Mouse (Mus musculus): ENCODE data around the gene Prss35. TPM values are rescaled to one million over a fixed set of nuclear protein-coding genes. Genes with fewer than 3 reads are reported as not detected.
A peak's percentile ranks its signal among the peaks of the same experiment; 100 is the strongest.

Prss35 gene
- polyA plus RNA-seq, 1 experiment from 2014 or later: 0.84 TPM

- ATAC-seq (no peak), DNase-seq (ENCODE audit: low spot score) (no peak)
- Histone ChIP-seq H3K4me1 (ENCODE audit: control insufficient read depth, insufficient read depth, low read length) (no peaks in the 10 kb centered on the region), H3K9me3 (replicated peaks; ENCODE audit: control insufficient read depth, low read length) (no peaks in the 10 kb centered on the region), H3K27ac (ENCODE audit: low read depth, low read length) (no peak overlapping the region), H3K27me3 (replicated peaks; ENCODE audit: control insufficient read depth, insufficient read depth, low read length) (no peaks in the 10 kb centered on the region), H3K36me3 (ENCODE audit: control insufficient read depth, insufficient read depth, low read length) (0 out of 2 replicates have a peak, but pooled peaks cover 2% of the 10 kb centered on the region), H3K4me3 (ENCODE audit: low read depth, low read length) (no peak overlapping the region), H3K4me2 (ENCODE audit: low read length) (no peak overlapping the region), H3K9ac (ENCODE audit: low read length) (no peak overlapping the region)
- whole genome bisulfite sequencing: 91% methylated on average over 5 of the region's 5 CpGs
These were observed 54.7 kb downstream of the Prss35 start for GRCm38 (mm10) chr9:86798129-86798528.

GRCm38 (mm10) chr9:86798686-86799085 lies 55.2 kb downstream of the Prss35 start:
- Histone ChIP-seq H3K4me1 (ENCODE audit: control insufficient read depth, insufficient read depth, low read length) (no peaks in the 10 kb centered on the region), H3K4me3 (ENCODE audit: low read depth, low read length) (no peak overlapping the region), H3K4me2 (ENCODE audit: low read length) (no peak overlapping the region), H3K36me3 (ENCODE audit: control insufficient read depth, insufficient read depth, low read length) (0 out of 2 replicates have a peak, but pooled peaks cover 2% of the 10 kb centered on the region), H3K27me3 (replicated peaks; ENCODE audit: control insufficient read depth, insufficient read depth, low read length) (no peaks in the 10 kb centered on the region), H3K9me3 (replicated peaks; ENCODE audit: control insufficient read depth, low read length) (no peaks in the 10 kb centered on the region), H3K27ac (ENCODE audit: low read depth, low read length) (no peak overlapping the region), H3K9ac (ENCODE audit: low read length) (no peak overlapping the region)
- no peak for DNase-seq (ENCODE audit: low spot score)
- WGBS: 48% methylated on average over 7 of the region's 7 CpGs
- no peak for ATAC-seq

- H3K27ac ChIP-seq (ENCODE audit: low read depth, low read length): no peak overlapping the region
- H3K9me3 ChIP-seq (replicated peaks; ENCODE audit: control insufficient read depth, low read length): no peaks in the 10 kb centered on the region
- no peak overlapping the region for H3K4me2 ChIP-seq (ENCODE audit: low read length)
- ATAC-seq (no peak), DNase-seq (ENCODE audit: low spot score) (no peak)
- no peaks in the 10 kb centered on the region for H3K4me1 ChIP-seq (ENCODE audit: control insufficient read depth, insufficient read depth, low read length)
- H3K27me3 ChIP-seq (replicated peaks; ENCODE audit: control insufficient read depth, insufficient read depth, low read length): no peaks in the 10 kb centered on the region
- H3K36me3 ChIP-seq (ENCODE audit: control insufficient read depth, insufficient read depth, low read length): 0 out of 2 replicates have a peak, but pooled peaks cover 2% of the 10 kb centered on the region
- WGBS: 77% methylated on average over 7 of the region's 7 CpGs
- H3K9ac ChIP-seq (ENCODE audit: low read length): no peak overlapping the region
- H3K4me3 ChIP-seq (ENCODE audit: low read depth, low read length): no peak overlapping the region
These were observed 55.6 kb downstream of the Prss35 start for GRCm38 (mm10) chr9:86799099-86799498.

- Histone ChIP-seq H3K9ac (ENCODE audit: low read length) (no peak overlapping the region), H3K4me3 (ENCODE audit: low read depth, low read length) (no peak overlapping the region), H3K27ac (ENCODE audit: low read depth, low read length) (no peak overlapping the region), H3K9me3 (replicated peaks; ENCODE audit: control insufficient read depth, low read length) (no peaks in the 10 kb centered on the region), H3K4me1 (ENCODE audit: control insufficient read depth, insufficient read depth, low read length) (no peaks in the 10 kb centered on the region), H3K36me3 (ENCODE audit: control insufficient read depth, insufficient read depth, low read length) (0 out of 2 replicates have a peak, but pooled peaks cover 2% of the 10 kb centered on the region), H3K27me3 (replicated peaks; ENCODE audit: control insufficient read depth, insufficient read depth, low read length) (no peaks in the 10 kb centered on the region), H3K4me2 (ENCODE audit: low read length) (no peak overlapping the region)
- DNase-seq (ENCODE audit: low spot score): peak; percentile 77
- peak; percentile 74 for ATAC-seq
- WGBS: 24% methylated on average over 3 of the region's 3 CpGs
These were observed 57.2 kb downstream of the Prss35 start for GRCm38 (mm10) chr9:86800600-86801163.

Other genes starting within 250 kb of the Prss35 start
- gene Pgm3, start 171.8 kb upstream of the Prss35 start, polyA plus RNA-seq (2014; fragmentation: Nextera tagmentation; extraction: Ambion mirVana): 38.2 and 42.0 TPM in 2 replicates
- gene Rwdd2a, start 171.7 kb upstream of the Prss35 start, polyA plus RNA-seq (2014; fragmentation: Nextera tagmentation; extraction: Ambion mirVana): 9.0 and 9.4 TPM in 2 replicates
- gene Me1, start 47.7 kb upstream of the Prss35 start, polyA plus RNA-seq (2014; fragmentation: Nextera tagmentation; extraction: Ambion mirVana): 13.8 and 19.1 TPM in 2 replicates
- gene Snap91, start 137.0 kb downstream of the Prss35 start, polyA plus RNA-seq (2014; fragmentation: Nextera tagmentation; extraction: Ambion mirVana): 43.1 and 55.1 TPM in 2 replicates